Mouse (Mus musculus) kidney, adult 2 months (tissue): Measurements from ENCODE around the gene Aurka.

Source experiments
- CTCF ChIP-seq: fragments of 200-500 bp; conservative IDR thresholded peaks from 2 replicates; pipeline ENCODE4 v1.5.1; 2011; ENCODE audit warnings: low read depth, mild to moderate bottlenecking, control low read depth, low read length, moderate library complexity, mixed read lengths; ENCODE audit not compliant: insufficient read depth, insufficient read length
- POLR2A ChIP-seq: fragments of 200-500 bp; IDR thresholded peaks from one replicate; pipeline ENCODE4 v1.6.1; 2011; ENCODE audit warnings: low read depth, low read length, control low read depth

DNA sequence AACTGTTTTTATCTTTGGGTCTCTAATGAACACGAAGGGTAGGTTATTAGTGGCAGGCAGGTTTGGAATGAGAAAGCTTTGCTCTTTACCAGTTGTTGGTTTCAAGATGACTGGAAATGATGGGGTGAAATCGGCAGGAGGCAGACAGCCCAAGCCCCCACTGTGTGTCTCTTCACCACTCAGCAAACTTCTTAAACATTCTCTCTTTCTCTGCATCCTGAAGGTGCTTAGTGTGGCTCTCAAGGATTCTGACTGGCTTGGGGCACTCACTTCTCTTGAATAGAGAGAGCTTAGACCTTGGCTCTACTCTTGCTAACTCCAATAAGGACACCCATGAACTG lies 23.7 kb upstream of the Aurka start:
- TF ChIP-seq CTCF (no peak), POLR2A (no peak)
